Mouse (Mus musculus) ovary, postnatal 14 days (tissue): ENCODE measurements around the gene Efna2.

ENCODE experiments used
- DNase-seq: peaks from one replicate; pipeline ENCODE4 v3.0.0; 2022; ENCODE audit warnings: low spot score

The Efna2 gene

DNA sequence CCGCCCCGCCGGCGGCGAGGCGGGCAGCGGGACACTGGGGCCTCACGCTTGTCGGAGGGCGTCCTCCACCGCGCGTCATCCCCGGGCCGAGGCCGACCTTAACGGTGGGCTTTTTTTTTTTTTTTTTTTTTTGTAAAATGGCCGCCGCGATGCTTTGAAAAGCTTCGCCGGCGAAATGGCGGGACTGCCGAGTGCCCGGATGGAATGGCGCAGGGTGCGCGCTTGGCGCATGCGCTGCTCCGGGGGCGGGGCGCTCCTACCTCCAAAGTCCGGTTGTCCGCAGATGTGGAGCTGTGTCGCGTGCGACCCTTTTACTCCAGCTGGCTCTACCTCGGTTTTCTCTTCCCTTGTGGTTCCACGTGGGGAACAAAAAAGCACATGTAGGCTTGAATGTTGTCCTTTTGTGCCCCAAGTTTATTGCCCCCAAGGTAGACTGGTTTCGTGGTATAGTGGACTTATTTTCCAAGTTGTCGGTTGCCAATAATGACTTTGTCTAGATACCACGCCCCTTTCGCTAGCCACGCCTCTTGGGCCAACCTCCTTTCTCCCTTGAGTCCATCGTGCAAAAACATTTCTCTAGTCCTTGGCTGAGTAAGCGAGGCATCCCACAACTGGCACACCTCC is 11.1 kb upstream of the Efna2 start:
- DNase-seq = peak; percentile 92

DNA sequence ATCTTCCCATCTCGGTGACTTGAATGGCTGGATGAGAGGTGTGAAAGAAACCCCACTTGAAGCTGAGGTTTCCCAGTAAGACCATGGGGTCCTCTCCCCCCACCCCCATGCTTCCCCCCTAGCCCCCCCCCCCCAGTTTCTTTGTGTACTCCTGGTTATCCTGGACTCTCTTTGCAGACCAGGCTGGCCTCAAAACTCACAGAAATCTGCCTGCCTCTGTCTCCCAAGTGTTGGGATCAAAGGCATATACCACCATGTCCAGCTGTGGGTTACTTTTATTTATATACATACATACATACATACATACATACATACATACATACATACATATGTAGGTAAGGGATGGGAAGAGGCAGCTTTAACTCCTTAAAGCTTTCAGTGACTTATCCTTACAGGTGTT is 10.2 kb upstream of the Efna2 start:
- DNase-seq = no peak

GRCm38 (mm10) chr10:80169651-80170050 is 9.6 kb upstream of the Efna2 start:
- no peak for DNase-seq

DNA sequence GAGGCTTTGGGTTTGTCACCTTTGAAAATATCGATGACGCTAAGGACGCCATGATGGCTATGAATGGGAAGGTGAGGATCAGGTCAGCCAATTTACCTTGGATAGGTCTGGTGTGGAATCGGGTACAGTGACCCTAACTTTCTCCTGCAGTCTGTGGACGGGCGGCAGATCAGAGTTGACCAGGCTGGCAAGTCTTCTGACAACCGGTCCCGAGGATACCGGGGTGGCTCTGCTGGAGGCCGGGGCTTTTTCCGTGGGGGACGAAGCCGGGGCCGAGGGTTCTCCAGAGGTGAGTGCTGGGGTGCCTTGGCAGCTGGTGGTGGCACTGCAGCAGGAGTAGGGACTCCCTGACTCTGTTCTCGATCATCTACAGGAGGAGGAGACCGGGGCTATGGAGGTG is 9.2 kb upstream of the Efna2 start:
- DNase-seq = no peak

DNA sequence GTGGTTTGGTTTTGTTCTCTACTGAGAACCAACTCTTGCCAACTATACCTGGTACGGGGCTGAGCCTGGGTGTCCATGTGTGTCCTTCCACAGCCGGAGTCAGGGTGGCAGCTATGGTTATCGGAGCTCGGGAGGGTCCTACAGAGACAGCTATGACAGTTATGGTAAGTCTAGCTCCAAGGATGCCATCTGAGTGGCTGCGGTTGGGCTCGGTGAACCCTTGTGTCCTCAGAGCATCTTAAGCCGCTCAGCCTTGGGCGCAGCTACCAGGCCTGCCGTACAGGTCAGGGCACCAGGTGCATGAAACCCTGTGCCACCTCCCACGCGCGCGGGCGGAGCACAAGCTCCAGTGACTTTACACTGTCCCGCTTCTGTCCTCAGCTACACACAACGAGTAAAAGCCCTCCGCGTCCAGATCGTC is 8.7 kb upstream of the Efna2 start:
- no peak for DNase-seq

- DNase-seq = no peak
Observed at GRCm38 (mm10) chr10:80171252-80171651, 8.0 kb upstream of the Efna2 start.

DNA sequence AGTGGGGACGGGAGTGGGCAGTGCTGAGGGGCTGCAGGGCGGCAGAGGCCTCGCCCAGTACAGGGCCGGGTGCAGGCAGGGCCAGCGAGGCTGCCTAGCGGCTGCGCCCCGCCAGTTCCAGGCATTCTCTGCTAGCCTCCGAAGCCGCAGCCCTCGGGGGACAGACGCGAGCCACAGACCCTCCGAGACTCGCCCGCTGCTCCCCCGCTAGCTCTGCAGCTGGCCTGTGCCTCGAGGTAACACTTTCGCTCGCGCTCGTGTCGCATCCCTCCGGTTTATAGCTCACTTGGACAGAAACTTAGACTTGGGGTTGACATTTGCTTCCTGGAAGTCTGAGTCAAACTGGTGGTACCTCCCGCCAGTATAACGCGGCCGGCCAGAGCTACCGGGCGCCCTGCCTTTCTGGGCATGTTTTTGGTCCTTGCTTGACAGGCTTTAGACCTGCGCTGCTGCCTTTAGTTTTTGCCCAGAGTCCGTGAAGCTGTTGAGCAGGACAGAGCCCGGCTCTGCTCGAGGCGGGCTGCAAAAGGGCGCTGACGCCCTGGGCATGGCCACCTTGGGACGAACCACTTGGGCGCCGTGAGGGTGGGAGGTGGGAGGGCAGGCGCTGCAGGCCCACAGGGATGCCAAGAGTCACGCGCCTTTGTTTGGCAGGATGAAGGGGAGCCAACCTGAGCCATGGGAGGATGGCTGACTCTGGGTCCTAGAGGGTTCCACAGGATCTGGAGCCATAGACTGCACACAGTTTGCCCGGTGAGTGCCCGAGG is 7.3 kb upstream of the Efna2 start:
- no peak for DNase-seq

DNA sequence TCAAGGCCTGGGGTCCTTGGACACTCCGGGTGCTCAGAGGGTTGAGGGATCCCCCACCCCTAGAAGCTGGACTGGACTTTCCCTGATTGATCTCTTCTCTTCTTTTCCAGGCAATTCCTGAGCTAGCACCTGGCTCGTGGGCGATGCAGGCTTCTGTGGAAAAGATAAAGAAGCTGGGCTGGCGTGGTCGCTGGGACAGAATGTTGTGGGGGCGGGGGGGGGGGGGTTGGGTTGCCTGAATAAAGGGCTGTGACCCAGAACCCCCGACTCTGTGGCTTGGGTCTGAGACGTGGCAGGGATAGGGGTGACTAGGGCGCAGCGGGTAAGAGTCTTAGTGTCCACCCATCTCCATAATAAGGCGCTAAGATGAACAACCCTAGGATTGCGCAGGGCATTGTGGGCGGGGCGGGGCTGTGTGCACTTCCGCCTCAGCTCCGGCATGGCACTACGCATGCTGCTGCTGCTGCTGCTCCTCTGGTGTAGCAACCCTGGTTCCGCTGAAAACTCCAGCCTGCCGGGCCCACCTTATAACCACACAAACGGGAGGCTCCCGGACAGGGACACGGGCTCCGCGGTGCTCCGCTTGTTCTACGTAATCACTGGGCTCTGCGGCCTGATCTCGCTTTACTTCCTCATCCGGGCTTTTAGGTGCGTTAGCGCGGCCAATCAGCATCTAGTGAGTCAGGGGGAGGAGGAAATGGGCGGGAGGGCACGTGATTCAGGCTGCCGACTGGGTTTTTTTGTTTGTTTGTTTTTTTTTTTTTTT is 6.6 kb upstream of the Efna2 start, which contains the start of gene 1600002K03Rik:
Gene 1600002K03Rik (plus strand): TSS at position 418 of the 766 bp plus-strand sequence.
- peak; percentile 77 for DNase-seq

DNA sequence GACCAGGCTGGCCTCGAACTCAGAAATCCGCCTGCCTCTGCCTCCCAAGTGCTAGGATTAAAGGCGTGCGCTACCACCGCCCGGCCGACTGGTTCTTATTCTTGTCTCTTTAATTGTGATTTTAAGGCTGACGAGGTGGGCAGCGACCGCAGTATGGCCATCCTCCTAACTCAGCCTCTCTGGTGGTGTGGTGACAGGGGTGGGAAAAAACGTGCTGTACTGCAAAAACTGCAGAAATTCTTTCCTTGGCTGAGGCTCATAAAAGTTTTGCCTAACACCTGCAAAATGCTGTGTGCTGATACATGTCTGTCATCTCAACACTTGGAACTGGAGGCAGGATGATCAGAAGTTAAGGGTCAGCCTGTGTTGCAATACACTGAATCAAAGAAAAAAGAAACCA is 5.9 kb upstream of the Efna2 start:
- DNase-seq = no peak

GRCm38 (mm10) chr10:80173955-80174640 is 5.2 kb upstream of the Efna2 start:
- no peak for DNase-seq

DNA sequence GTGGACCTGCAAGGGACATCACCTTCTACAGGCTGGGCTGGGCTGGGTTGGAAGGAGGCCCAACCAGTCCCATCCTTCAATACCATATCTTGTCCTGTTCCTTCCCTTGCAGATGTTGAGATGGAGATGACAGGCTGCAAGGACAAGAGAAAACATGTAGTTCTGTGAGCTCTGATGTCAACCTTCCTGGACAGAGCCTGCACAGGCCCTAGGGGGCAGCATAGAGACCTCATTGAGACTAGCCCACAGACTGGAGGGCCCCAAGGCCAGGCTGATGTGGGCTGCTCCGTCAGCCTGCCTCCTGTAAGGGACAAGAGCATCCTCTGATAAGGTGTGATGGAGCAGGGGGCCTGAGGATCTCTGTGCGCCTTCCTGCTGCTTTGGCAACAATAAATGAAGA is 4.6 kb upstream of the Efna2 start:
- DNase-seq = no peak

DNA sequence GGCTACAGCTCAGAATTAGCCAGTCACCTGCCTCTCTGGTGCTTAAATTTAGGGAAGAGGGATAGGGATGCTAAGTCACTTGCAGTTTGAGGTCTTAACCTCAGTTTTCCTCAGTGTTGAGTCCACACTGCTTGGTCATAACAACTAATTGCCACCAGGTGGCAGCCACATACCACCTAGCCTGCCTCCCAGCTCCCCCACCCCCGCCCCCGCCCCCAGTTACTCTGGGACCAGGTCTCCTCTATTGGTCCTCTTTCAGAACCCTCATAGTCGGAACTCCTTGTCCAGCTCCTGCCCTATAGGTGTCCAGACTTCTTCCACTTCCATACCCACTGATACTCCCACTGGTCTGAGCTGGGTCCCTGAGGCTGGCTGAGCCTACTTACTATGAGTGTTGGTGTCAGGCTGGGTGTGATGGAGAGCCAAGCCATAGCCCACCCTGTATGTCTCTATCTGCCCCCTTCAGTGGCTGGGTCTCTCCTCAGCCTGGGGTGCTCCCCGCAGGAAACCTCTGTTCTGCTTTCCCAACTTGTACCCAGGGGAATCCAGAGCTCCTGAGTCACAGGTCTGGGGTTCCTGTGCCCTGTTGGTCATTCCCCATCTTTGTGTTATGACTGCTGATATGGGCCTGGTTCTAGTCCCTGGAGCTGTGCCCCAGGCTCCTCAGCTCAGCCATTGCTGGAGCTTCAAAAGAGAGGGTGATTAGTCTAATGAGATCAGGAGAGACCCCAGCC is 3.6 kb upstream of the Efna2 start:
- DNase-seq = no peak

- no peak for DNase-seq
Observed at GRCm38 (mm10) chr10:80176270-80176834, 2.9 kb upstream of the Efna2 start.

DNA sequence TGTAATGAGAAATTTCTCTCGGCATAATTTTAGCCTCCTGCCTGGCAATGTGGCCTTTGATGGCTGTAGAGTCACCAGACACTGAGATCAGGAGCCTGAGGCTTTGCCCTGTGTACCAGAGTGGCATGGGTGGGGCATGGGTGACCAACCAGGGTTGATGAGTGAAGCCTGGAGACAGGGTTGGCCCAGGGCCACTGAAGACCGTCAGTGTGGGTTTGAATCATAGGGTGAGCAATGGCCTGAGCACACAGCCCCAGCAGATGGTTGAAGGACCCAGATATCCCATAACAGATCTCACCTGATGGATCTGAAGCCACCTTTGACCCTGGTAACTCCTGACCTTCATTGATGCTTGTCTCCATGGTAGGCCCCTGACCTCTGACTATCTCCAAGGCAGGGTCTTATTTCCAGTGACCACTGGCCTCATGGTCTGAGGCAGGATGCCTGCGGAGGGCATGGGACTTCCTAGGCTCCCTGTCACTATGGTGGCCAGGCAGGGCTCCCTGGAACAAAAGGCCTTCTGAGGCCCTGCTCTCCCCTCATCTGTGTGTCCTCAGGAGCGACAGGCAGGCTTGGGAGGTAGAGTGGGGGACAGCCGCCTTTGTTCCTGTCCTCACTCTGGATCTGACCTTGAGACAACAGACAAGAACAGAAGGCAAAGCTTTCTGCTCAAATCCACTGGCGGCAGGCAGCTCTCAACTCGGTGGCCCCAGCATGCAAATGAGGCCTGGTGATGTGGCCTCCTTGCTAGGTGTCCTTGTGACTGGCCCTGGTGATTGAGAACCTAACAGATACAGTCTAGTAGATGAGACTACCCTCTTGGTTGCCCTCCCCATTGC is 1.6 kb upstream of the Efna2 start:
- DNase-seq = no peak

GRCm38 (mm10) chr10:80180288-80180687 is 1.0 kb downstream of the Efna2 start:
- DNase-seq = no peak

DNA sequence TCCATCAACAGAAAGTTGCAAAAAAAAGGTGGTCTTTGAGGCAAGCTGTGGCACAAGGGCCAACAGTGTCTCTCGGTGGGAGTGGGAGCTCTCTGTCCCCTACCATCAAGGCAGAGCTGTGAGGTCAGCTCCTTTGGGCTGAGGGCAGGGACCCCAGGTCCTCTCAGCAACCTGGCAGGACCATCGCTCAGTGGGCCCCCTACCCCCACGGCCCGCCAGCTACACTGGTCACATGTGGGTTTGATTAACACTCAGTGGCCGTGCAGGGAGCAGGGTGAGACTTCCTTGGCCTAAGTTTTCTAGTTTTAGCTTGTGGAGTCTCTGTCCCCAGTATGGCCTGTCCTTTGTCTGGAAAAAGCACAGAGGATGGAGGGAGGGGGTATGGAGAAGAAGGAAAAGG is 1.5 kb downstream of the Efna2 start:
- DNase-seq = no peak

DNA sequence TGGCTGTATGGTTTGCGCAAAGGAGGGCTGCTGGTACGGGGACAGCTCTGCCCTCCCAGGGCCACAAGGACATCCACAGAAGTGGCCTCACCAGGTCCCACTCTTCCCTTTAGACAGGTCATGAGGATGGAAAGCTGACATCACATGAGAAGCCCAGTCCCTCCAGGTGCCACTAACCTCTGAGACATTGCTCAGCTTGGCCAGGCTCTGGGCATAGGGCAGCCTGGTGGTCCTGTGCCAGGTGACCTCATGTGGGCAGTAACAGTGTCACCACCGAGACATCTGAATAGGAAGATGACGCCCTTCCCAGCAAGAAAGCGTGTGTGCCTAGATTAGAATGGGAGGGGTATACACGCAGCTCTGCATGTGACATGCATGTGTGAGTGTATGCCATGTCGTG is 3.3 kb downstream of the Efna2 start:
- DNase-seq = no peak

DNA sequence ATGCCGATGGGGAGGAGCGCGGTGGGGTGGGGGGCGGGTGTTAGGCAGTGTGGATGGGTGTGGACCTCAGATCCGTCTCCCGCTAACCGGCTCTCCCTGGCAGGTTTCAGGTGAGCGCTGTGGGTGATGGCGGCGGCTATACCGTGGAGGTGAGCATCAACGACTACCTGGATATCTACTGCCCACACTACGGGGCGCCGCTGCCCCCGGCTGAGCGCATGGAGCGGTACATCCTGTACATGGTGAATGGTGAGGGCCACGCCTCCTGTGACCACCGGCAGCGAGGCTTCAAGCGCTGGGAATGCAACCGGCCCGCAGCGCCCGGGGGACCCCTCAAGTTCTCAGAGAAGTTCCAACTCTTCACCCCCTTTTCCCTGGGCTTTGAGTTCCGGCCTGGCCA is 7.4 kb downstream of the Efna2 start:
- DNase-seq = no peak

- no peak for DNase-seq
Observed at GRCm38 (mm10) chr10:80187739-80188138, 8.5 kb downstream of the Efna2 start.

- no peak for DNase-seq
Observed at GRCm38 (mm10) chr10:80188453-80189024, 9.3 kb downstream of the Efna2 start.
